Mouse (Mus musculus) stomach, postnatal 0 days (tissue): Measurements from ENCODE around the gene Hsd17b1. TPM values are rescaled to one million over a fixed set of nuclear protein-coding genes. Genes with fewer than 3 reads are reported as not detected.

Experiments
- ATAC-seq: fragments of 200-750 bp; cut with Nextera tagmentation; 2 replicates; pipeline ENCODE4 v1.8.0; 2017; ENCODE audit not compliant: low FRiP score, low TSS enrichment
- DNase-seq: peaks from one replicate; pipeline ENCODE4 v3.0.0-alpha.2; 2016; ENCODE audit warnings: low spot score
- H3K27ac ChIP-seq: fragments of 300-500 bp; sonication (generic); replicated peaks from 2 replicates; pipeline ENCODE4 v1.5.1; 2014; ENCODE audit warnings: mild to moderate bottlenecking, control low read depth
- H3K27me3 ChIP-seq: fragments of 300-500 bp; sonication (generic); 2 replicates; pipeline ENCODE4 v1.6.1; 2014; ENCODE audit warnings: low read length; ENCODE audit not compliant: control insufficient read depth, insufficient read depth
- H3K36me3 ChIP-seq: fragments of 300-500 bp; sonication (generic); 2 replicates; pipeline ENCODE4 v1.6.1; 2014; ENCODE audit warnings: low read length, mixed read lengths; ENCODE audit not compliant: control insufficient read depth, insufficient read depth
- H3K4me1 ChIP-seq: fragments of 300-500 bp; sonication (generic); replicated peaks from 2 replicates; pipeline ENCODE4 v1.6.1; 2014; ENCODE audit warnings: antibody characterized with exemption; ENCODE audit not compliant: control insufficient read depth, insufficient read depth
- H3K4me2 ChIP-seq: fragments of 300-500 bp; sonication (generic); replicated peaks from 2 replicates; pipeline ENCODE4 v1.6.1; 2014; ENCODE audit warnings: low read depth, mild to moderate bottlenecking, control low read depth, moderate library complexity
- H3K4me3 ChIP-seq: fragments of 300-500 bp; sonication (generic); 2 replicates; pipeline ENCODE4 v1.5.1; 2014; ENCODE audit warnings: low read depth, low read length, control low read depth
- H3K9ac ChIP-seq: fragments of 300-500 bp; sonication (generic); 2 replicates; pipeline ENCODE4 v1.6.1; 2014; ENCODE audit warnings: mild to moderate bottlenecking, low read length, control low read depth, mixed read lengths
- H3K9me3 ChIP-seq: fragments of 300-500 bp; sonication (generic); 2 replicates; pipeline ENCODE4 v1.6.1; 2016; ENCODE audit warnings: low read length; ENCODE audit not compliant: control insufficient read depth
- CTCF ChIP-seq: IDR thresholded peaks from 2 replicates; pipeline ENCODE4 v1.5.1; 2016; ENCODE audit warnings: antibody characterized with exemption, low read depth, mild to moderate bottlenecking, moderate library complexity
- EP300 ChIP-seq: optimal IDR thresholded peaks from 2 replicates; pipeline ENCODE3; 2016; ENCODE audit warnings: antibody characterized with exemption
- WGBS: fragments of 180-500 bp; shearing (Covaris S2); extraction: QIAGEN DNeasy Blood & Tissue Kit; methylation state at CpG from one replicate; pipeline ENCODE4 v1.1.7; 2014; 5-methylcytosine and 5-hydroxymethylcytosine counted together
- polyA plus RNA-seq: library from polyadenylated mRNA; unstranded; fragments of >200 nt; fragmentation: Nextera tagmentation; extraction: Ambion mirVana; gene quantifications from 2 replicates; pipeline ENCODE4 v1.2.1, GENCODE M21; 2015

Gene Hsd17b1
- polyA plus RNA-seq, 1 experiment from 2014 or later: 0.08 TPM

GRCm38 (mm10) chr11:101079746-101080145, 1.5 kb downstream of the Hsd17b1 start:
- Histone ChIP-seq H3K36me3 (no peaks in the 10 kb centered on the region), H3K4me3 (no peak overlapping the region), H3K9me3 (no peaks in the 10 kb centered on the region), H3K27me3 (peaks cover 9% of the 10 kb centered on the region; the same call in 1 of the 2 replicates), H3K27ac (no peak overlapping the region), H3K4me2 (peak overlapping the region; percentile 32; the same call in 1 of the 2 replicates), H3K4me1 (no peaks in the 10 kb centered on the region; the same call in 1 of the 2 replicates), H3K9ac (no peak overlapping the region)
- 11% methylated on average over 27 of the region's 27 CpGs for WGBS
- peak; percentile 17 for DNase-seq
- no peak for ATAC-seq
- no peak for TF ChIP-seq CTCF
- no peak for TF ChIP-seq EP300

- no peak for DNase-seq
- H3K4me3 ChIP-seq: no peak overlapping the region
- H3K36me3 ChIP-seq: no peaks in the 10 kb centered on the region
- no peak overlapping the region for H3K4me2 ChIP-seq
- WGBS: 65% methylated on average over 5 of the region's 5 CpGs
- H3K27me3 ChIP-seq: peaks cover 9% of the 10 kb centered on the region; the same call in 1 of the 2 replicates
- H3K9ac ChIP-seq: no peak overlapping the region
- ATAC-seq: no peak
- H3K27ac ChIP-seq: no peak overlapping the region
- H3K4me1 ChIP-seq: no peaks in the 10 kb centered on the region; the same call in 1 of the 2 replicates
- TF ChIP-seq CTCF: no peak
- TF ChIP-seq EP300: no peak
- no peaks in the 10 kb centered on the region for H3K9me3 ChIP-seq
Observed at GRCm38 (mm10) chr11:101080421-101080820, 2.2 kb downstream of the Hsd17b1 start.

- peak overlapping the region; percentile 94 for H3K4me2 ChIP-seq
- H3K4me3 ChIP-seq: peak overlapping the region; percentile 56
- H3K4me1 ChIP-seq: peaks cover 3% of the 10 kb centered on the region; the same call in 1 of the 2 replicates
- ATAC-seq (no peak), DNase-seq (no peak)
- H3K27ac ChIP-seq: peak overlapping the region; percentile 91
- WGBS: 6% methylated on average over 10 of the region's 10 CpGs
- no peaks in the 10 kb centered on the region for H3K9me3 ChIP-seq
- TF ChIP-seq CTCF (no peak), EP300 (no peak)
- H3K9ac ChIP-seq: peak overlapping the region; percentile 50
- peaks cover 9% of the 10 kb centered on the region; the same call in 1 of the 2 replicates for H3K27me3 ChIP-seq
- H3K36me3 ChIP-seq: no peaks in the 10 kb centered on the region
Observed at GRCm38 (mm10) chr11:101081659-101082058, 3.4 kb downstream of the Hsd17b1 start.

- DNase-seq (peak; percentile 96), ATAC-seq (peak; percentile 90)
- Histone ChIP-seq H3K4me2 (peak within 1 kb of the TSS; percentile 94), H3K4me3 (peak within 1 kb of the TSS; percentile 56), H3K9ac (peak within 1 kb of the TSS; percentile 73), H3K4me1 (peaks cover 3% of the 10 kb centered on the region; the same call in 1 of the 2 replicates), H3K36me3 (no peaks in the 10 kb centered on the region), H3K27ac (peak within 1 kb of the TSS; percentile 91), H3K9me3 (no peaks in the 10 kb centered on the region), H3K27me3 (peaks cover 9% of the 10 kb centered on the region; the same call in 1 of the 2 replicates)
- WGBS: under 1% methylated on average over 51 of the region's 51 CpGs
- TF ChIP-seq EP300: no peak
- TF ChIP-seq CTCF: peak; percentile 71
Observed at GRCm38 (mm10) chr11:101082208-101083082, 4.2 kb downstream of the Hsd17b1 start, which contains the start of gene Coasy. TSS of gene Coasy (plus strand) at chr11:101082565.

- WGBS: 29% methylated on average over 19 of the region's 19 CpGs
- Histone ChIP-seq H3K4me3 (peak overlapping the region; percentile 56), H3K27me3 (peaks cover 9% of the 10 kb centered on the region; the same call in 1 of the 2 replicates), H3K36me3 (no peaks in the 10 kb centered on the region), H3K9me3 (no peaks in the 10 kb centered on the region), H3K27ac (peak overlapping the region; percentile 91), H3K4me2 (peak overlapping the region; percentile 94), H3K4me1 (peaks cover 9% of the 10 kb centered on the region), H3K9ac (peak overlapping the region; percentile 73)
- ATAC-seq (peak; percentile 27; the same call in 1 of the 2 replicates), DNase-seq (no peak)
- TF ChIP-seq CTCF (no peak), EP300 (no peak)
Observed at GRCm38 (mm10) chr11:101083083-101083697, 5.0 kb downstream of the Hsd17b1 start.
